Mouse (Mus musculus) gastrocnemius, adult 2 months (tissue): ENCODE data around the gene Cnot3. TPM values are rescaled to one million over a fixed set of nuclear protein-coding genes. Genes with fewer than 3 reads are reported as not detected.

Experiments used
- DNase-seq: peaks from one replicate; pipeline ENCODE4 v3.0.0; 2022
- H3K27ac ChIP-seq: fragments of 200-600 bp; 2 replicates; pipeline ENCODE4 v1.8.1; 2022; ENCODE audit warnings: mild to moderate bottlenecking
- H3K4me3 ChIP-seq: fragments of 200-600 bp; 2 replicates; pipeline ENCODE4 v1.8.1; 2022; ENCODE audit warnings: mild to moderate bottlenecking, moderate library complexity
- CTCF ChIP-seq: fragments of 200-600 bp; IDR thresholded peaks from 2 replicates; pipeline ENCODE4 v1.8.1; 2022; ENCODE audit warnings: antibody characterized with exemption, mild to moderate bottlenecking, moderate library complexity
- intact Hi-C: fragments of 180-260 bp; cut with DNase I; formaldehyde crosslinking; loops from one replicate; pipeline ENCODE4 v1.15.1; 2025
- total RNA-seq, 2 experiments: library from RNA; stranded (reverse); gene quantifications; 2 replicates each; pipeline ENCODE4 v1.2.3; 2021

The Cnot3 gene
- total RNA-seq, 2 experiments from 2014 or later = 16.0 to 20.2 TPM

DNA sequence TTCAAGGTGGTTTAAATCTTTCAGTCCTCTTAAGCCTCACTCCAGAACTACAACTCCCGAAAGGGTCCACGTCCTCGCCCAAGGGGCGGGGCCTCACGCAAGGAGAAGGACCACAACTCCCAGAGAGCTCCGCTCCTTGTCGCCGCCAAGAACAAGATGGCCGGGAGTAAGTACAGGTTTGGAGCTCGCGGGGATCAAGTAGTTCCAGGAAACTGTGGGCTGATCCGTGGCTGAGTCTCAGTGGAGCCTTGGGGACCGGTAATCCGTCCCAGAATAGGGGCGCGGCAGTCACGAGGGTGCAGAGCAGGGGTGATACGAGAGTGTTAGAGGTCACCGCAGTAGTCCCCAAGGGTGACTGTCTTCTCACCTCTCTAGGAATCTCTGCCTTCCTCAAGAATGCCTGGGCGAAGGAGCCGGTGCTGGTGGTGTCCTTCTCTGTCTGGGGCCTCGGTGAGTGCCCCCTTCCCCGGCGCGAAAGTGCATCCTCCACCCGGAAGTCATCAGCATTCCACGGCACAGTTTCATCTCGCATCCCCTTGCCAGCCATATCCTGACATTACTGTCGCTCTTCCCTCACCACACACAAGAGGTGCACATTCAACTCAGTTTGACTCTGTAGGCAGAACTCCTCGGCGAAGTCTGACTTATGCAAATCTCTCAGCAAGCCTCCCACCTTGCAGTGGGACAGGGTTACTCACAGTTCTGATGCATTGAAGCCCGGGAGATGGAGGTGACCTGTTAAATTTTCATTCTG, 27.6 kb upstream of the Cnot3 start, which contains the start of gene Ndufa3:
Ndufa3 (plus strand) TSS at position 132 of the 754 bp plus-strand sequence.
- no peak for TF ChIP-seq CTCF
- H3K27ac ChIP-seq = peak within 1 kb of the TSS; percentile 92
- intact Hi-C loops = loop anchor here (5.0 to 10.0 kb wide), 2 partner anchors 285 to 517 kb away; partner anchors contain the start of genes Cacng7 and Leng8
- peak within 1 kb of the TSS; percentile 83 for H3K4me3 ChIP-seq
- peak; percentile 92 for DNase-seq

DNA sequence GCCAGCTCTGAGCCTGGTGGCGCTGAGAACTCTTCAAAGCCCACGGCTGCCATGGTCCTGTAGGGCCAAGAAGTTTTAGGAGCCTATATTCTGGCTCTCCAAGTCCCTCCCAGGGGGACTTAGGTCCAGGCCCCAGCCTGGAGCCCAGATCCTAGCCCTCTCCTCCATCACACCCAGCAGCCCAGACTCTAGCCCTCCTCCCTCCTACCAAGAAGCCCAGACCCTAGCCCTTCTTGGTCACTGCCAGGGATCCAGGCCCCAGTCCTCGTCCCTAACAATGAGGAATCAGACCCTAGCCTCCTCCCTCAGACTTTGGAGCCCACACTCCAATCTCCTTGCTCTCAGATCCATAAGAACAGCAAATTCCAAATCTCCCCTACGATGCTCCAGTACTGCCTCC, 16.0 kb upstream of the Cnot3 start:
- peak overlapping the region; percentile 90 for H3K4me3 ChIP-seq
- no peak for DNase-seq
- intact Hi-C loops = loop anchor here (5.0 kb wide), 1 partner anchor 63 kb away; the partner anchor contains the start of genes Mboat7 and Tsen34
- peak overlapping the region; percentile 99 for H3K27ac ChIP-seq
- no peak for TF ChIP-seq CTCF

DNA sequence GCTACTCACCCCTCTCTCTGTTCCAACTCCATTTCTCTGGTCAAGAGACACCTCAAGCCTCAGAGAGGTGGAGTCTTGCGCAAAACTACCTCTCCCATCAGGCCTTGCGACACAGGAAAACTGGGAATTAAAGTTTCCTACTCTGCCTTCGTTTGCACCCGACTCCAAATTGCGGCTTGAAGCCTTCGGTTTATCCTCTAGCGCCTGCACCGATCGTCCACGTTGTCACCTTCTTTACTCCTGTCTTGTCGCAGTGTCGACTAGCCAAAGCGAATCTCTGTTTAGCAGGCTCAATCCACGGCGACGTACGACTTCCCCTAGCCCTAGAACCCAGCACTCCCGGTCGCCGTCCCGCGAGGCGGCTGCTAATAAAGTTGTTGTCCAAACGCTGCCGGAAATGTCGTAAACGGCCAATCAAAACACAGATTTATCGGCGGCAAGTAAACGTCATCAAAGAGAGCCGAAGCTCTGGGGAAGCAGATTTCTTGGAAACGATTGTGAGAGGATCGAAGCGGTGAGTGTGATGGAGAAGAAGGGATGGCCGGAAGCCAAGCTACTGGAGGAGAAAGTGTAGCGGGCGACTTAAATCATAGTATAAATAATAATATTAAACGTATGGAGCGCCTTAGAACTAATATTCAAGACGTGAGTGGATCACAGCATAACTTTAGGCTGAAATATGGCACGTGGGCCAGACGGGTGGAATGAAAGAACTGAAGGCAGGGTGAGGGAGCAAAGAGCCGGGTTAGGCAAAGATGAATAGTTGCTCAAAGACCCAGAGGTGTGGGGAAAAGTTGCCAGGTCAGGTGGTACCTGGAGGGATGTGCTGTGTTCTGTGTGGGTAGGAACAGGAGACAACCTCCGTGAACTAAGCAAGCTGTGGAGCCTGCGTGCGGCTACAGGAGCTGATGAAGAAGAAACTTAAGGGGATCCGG, 15.3 kb upstream of the Cnot3 start, which contains the start of the genes Tfpt and Prpf31:
Tfpt (minus strand) TSS at position 387 of the 935 bp plus-strand sequence.
Prpf31 (plus strand) TSS at position 443 of the 935 bp plus-strand sequence.
- no peak for TF ChIP-seq CTCF
- intact Hi-C loops = loop anchor here (5.0 kb wide), 1 partner anchor 62 kb away; the partner anchor contains the start of genes Mboat7 and Tsen34
- Histone ChIP-seq H3K4me3 (peak within 1 kb of the TSS; percentile 90), H3K27ac (peak within 1 kb of the TSS; percentile 99)
- peak; percentile 93 for DNase-seq

DNA sequence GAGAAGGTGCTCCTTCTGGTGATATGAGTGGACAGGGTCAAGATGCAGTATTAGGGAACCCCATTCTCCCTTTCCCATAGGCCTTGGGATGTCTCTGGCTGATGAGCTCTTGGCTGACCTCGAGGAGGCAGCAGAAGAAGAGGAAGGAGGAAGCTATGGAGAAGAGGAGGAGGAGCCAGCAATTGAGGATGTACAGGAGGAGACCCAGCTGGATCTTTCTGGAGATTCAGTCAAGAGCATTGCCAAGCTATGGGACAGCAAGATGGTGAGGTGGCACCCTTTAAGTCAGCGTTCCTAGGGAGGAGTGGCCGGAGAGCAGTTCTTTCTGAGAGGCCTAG, 14.6 kb upstream of the Cnot3 start:
- TF ChIP-seq CTCF = no peak
- Histone ChIP-seq H3K4me3 (peak overlapping the region; percentile 90), H3K27ac (peak overlapping the region; percentile 99)
- no peak for DNase-seq
- intact Hi-C loops = no loop called here

DNA sequence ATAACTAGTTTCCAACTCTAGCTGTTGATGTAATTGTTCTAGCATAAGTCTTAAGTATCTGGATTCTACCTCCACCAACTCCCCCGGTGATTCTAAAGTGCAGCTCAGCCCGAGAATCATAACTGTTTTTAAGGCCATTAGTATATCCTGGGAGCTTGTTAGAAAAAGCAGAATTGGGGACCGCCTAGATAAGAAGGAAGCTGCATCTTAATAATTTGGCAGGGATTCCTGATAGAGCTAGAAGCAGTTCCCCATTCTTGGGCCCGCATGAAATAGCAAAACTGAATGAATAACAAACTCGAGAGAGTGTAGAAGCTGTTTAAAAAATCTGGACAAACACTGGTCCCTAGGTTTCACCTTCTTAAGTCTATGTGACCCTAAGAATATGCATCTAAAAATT, 1.7 kb upstream of the Cnot3 start:
- TF ChIP-seq CTCF = no peak
- no peak for DNase-seq
- intact Hi-C loops = loop anchor here (10.0 kb wide), 1 partner anchor 501 kb away; no protein-coding TSS in a partner anchor
- Histone ChIP-seq H3K4me3 (no peak overlapping the region), H3K27ac (no peak overlapping the region)

DNA sequence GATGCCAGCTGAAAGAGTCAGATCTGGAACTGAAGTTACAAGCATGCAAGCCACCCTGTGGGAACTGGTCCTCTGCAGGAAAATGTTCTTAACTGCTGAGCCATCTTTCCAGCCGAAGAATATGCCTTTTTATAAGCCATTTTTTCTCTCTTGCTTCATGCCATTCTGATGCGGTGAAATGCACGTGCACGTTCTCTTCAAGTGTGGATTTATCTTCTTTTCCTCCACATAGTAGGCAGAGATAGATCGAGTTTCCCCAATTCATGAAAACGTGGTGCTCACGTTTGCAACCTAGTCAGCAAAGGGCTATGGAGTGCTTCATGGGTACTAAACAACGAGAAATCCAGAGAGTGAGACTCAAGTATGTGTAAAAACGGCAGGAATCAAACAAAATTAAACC, 1.2 kb upstream of the Cnot3 start:
- intact Hi-C loops = loop anchor here (10.0 kb wide), 1 partner anchor 501 kb away; no protein-coding TSS in a partner anchor
- no peak for DNase-seq
- TF ChIP-seq CTCF = no peak
- Histone ChIP-seq H3K27ac (0 out of 2 replicates have a peak overlapping the region, but pooled peaks have one; percentile 87), H3K4me3 (peak overlapping the region; percentile 74)

DNA sequence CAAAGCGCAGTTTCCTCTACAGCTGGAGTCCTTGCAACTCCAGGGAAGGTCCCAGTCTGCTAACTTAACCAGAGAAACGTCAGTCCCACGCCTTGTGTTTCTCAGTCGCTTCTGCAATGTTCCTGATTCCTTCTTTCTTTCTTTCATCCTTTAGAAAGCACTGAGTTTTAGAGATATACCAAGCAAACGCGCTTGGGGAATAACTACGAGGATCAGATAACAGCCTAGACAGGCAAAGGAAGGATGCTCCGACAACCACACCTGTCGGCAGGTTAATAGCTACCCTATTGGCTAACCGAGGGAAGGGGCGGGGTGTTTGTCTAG, 758 bp upstream of the Cnot3 start:
- Histone ChIP-seq H3K27ac (peak overlapping the region; percentile 87), H3K4me3 (peak overlapping the region; percentile 74)
- intact Hi-C loops = loop anchor here (10.0 kb wide), 1 partner anchor 500 kb away; no protein-coding TSS in a partner anchor
- peak; percentile 89 for DNase-seq
- TF ChIP-seq CTCF = no peak

DNA sequence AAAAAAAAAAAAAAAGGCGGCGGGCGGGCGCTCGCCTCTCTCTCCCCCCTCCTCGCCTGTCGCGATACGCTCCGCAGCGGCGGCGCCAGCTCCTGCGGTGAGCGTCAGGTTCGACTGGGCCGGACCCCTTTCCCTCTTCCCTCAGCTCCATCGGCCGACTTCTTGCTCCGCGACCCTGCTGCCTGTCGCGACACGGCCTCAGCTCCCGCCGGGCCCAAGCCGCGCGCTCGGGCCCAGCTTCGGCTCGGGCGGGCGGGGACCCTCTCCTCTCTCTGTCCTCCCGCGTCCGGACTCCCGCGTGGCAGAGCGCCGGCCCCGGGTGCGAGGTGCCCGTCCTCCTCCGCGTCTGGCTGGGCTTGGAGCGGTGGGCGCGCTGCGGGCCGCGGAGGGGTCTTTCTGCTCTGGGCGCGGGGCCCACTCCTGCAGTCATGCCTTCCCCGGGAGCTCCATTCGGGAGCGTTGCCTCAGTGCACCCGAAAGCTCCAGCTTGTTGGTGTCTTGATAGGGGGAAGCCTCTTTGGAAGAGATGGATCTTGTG, 489 bp downstream of the Cnot3 start:
- Histone ChIP-seq H3K4me3 (peak overlapping the region; percentile 75), H3K27ac (peak overlapping the region; percentile 98)
- TF ChIP-seq CTCF = no peak
- intact Hi-C loops = loop anchor here (1.0 to 10.0 kb wide), 3 partner anchors 20 to 499 kb away; partner anchors contain the start of genes Leng1, Mboat7 and Tsen34
- no peak for DNase-seq

DNA sequence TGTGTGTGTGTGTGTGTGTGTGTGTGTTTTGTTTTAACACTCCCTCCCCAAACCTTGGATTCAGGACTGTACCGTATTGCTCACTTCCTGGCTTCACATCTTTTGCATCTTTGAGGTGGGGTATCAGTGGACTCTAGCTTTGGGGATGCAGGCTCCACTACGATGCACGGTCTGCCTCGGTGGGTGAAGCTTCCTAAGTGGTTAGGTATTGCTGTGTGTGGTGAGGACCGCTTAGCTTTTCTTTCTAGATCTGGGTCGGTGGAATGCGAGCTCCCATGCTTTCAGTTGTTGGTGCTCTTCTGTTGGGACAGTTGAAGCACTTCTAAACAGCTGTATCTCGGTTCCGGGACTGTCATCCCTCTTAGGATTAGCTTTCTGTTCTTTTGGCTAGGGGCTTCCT, 1.1 kb downstream of the Cnot3 start:
- Histone ChIP-seq H3K4me3 (peak overlapping the region; percentile 75), H3K27ac (peak overlapping the region; percentile 98)
- TF ChIP-seq CTCF = no peak
- intact Hi-C loops = loop anchor here (5.0 to 10.0 kb wide), 2 partner anchors 46 to 499 kb away; partner anchors contain the start of genes Mboat7 and Tsen34
- no peak for DNase-seq

DNA sequence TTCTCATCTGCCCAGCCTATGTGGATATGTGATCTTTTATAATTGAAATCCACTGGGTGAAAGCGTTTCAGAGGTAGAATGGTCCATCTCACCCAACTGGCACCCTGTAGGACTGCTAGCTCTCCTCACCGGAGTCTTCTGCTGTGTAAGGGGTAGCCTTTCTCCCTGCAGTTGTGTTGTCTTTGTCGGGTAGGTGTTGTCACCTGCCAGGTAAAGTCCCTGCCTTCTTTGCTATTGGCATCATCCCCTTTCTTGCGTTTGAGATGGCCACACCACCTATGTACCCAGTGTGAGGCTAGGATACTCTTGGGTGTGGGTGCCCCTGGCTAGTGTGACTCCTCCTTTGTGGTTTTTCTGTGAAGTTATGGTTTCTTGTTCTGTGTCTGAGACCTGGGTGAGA, 1.6 kb downstream of the Cnot3 start:
- no peak for DNase-seq
- intact Hi-C loops = loop anchor here (1.0 to 10.0 kb wide), 3 partner anchors 31 to 498 kb away; partner anchors contain the start of genes Mboat7 and Tsen34
- no peak for TF ChIP-seq CTCF
- Histone ChIP-seq H3K4me3 (peak overlapping the region; percentile 75), H3K27ac (peak overlapping the region; percentile 98)

DNA sequence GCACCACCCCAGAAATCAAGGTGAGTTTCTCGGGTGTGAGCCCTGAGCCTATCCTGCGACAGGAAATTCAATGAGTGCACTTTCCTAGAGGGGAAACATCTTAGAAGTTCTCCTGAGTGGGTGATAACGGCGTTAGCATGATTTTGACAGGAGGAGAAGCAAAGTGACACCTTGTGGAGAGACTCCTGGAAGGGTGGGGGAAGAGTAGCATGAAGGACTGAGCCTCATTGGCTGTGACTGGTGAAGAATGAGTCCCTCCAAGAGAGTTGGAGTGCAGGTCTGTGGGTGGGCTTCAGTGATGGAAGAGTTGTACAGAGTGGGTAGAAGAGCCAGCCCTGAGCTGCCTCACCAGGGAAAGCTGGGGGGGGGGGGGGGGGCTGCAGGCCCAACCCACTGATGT, 11.9 kb downstream of the Cnot3 start:
- DNase-seq = no peak
- intact Hi-C loops = no loop called here
- H3K4me3 ChIP-seq = no peak overlapping the region
- no peak overlapping the region for H3K27ac ChIP-seq
- TF ChIP-seq CTCF = no peak

DNA sequence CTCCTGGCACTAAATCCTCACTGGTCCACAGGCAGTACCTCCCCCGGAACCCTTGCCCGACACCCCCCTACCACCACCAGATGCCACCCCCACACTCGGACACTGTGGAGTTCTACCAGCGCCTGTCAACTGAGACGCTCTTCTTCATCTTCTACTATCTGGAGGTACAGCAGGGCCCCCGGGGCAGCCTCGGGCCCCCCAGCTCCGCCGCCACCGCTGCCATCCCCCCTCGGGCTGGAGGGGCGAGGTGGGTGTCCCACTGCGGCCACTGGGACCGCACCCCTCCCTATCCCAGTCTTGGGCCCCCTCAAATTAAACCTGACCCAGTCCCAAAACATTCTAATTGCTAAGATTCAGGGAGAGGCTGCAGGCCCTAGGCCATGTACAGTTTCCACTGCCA, 13.5 kb downstream of the Cnot3 start:
- DNase-seq = no peak
- H3K4me3 ChIP-seq = no peak overlapping the region
- intact Hi-C loops = no loop called here
- no peak overlapping the region for H3K27ac ChIP-seq
- no peak for TF ChIP-seq CTCF
